Mouse (Mus musculus) kidney, postnatal 14 days (tissue): ENCODE results near the gene Tbca.

Experiments used
- DNase-seq: peaks from one replicate; pipeline ENCODE4 v3.0.0; 2022; ENCODE audit warnings: mixed read lengths

The Tbca gene

GRCm38 (mm10) chr13:94788771-94789649 is at the start of gene Tbca:
TSS of gene Tbca (plus strand) at chr13:94788910.
- DNase-seq = peak; percentile 94

DNA sequence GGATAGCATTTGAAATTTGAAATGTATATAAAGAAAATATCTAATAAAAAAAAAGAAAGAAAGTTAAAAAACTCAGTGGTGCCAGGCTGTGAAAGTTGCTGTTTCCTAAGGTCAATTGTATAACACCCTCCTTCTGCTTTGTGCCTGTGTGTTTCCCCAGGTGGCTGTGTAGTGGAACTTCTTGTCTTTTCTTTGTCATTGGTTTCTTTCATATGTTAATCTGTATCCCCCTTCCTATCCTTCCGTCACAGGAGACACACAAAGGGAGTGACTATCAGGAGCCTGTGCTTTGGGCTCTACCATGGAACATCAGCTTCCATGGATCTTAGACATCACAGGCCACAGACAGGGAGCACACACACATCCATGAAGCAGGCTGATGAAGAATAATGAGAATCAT is 43.5 kb upstream of the Tbca start:
- no peak for DNase-seq

DNA sequence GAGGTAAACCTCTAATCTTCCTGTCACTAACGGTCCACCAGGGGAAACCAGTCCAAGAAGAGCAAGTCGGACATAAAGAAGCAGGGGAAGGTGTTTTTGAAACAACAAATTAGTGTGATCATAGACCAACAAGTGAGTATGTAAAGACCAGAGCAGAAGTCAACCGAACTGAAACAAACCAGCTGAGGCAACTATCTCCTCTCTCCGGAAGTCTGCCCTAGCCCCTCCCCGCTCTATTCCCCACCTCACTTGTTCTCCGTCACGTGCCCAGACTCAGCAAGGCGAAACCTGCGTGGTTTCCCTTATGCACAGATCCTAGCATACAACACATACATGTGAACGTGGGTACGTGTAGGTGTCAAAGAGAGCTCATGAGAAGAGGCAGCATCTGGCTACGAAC is 22.9 kb upstream of the Tbca start:
- no peak for DNase-seq

GRCm38 (mm10) chr13:94768460-94769154 is 20.1 kb upstream of the Tbca start:
- DNase-seq = no peak

GRCm38 (mm10) chr13:94769155-94769470 is 19.6 kb upstream of the Tbca start:
- DNase-seq = no peak

DNA sequence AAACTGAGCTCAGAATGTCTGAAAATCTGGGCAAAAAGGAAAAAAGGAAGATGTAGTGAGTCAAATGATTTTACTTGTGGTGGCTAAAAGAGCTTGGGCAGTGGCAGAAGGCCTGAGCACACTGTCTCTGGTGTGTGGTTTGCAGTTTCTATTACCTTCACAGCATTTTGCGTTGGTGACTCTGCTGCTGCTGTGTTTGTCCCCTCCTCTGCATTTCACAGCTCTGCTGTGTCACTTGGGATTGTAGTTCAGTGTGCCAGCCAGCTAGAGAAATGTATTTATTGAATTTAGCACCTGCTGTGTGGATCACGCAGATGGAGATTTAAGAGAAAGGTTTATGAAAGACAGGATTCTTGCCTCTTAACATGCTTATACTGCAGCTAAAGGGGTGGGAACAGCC is 1.8 kb upstream of the Tbca start:
- no peak for DNase-seq

- DNase-seq = no peak
Measured at GRCm38 (mm10) chr13:94794689-94795088, 6.0 kb downstream of the Tbca start.

DNA sequence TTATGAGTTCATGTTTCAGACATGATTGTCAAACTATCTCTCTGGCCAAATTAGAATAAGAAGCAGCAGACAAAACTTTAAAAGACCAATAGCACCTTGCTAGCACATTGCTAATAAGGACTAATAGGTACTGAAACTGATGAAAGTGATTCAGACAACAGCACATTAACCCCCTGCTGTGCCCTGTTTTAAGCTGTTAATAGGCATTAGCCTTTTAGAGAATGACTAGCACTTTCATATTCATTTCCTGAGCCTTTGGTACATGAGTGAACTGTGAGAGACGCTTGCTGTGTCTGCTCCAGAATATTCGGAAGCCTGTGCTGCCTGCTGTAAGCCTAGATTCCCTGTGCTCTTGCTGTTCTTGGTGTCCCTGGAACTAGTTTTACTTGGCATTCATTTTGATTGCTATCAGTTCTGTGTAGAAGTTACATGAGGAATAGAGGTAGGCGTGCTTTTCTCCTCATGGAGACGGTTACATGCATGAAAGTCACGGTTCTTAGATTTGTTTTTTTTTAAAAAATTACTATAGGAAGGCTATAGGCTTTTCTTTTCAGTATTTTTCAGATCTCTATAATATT is 14.9 kb downstream of the Tbca start:
- DNase-seq = no peak

GRCm38 (mm10) chr13:94806315-94807179 is 17.8 kb downstream of the Tbca start:
- no peak for DNase-seq

- no peak for DNase-seq
Measured at GRCm38 (mm10) chr13:94808596-94808995, 19.9 kb downstream of the Tbca start.

DNA sequence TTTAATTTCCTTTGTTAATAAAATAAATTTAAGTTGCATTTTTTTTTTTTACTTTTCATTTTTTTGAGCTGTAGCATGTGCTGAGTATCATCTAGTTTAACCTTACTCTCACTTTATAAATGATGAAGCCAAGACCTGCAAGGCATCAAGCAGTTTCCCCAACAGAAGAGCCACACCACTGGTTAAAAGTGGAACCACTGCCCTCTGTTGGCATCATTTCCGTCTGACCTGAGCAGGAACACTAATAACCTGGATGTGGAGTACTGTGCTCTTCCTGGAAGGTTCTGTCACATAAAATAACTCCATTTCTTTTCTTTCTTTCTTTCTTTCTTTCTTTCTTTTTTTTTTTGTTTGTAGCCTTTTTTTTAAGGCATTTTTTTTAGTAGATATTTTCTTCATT is 21.0 kb downstream of the Tbca start:
- DNase-seq = peak; percentile 17

DNA sequence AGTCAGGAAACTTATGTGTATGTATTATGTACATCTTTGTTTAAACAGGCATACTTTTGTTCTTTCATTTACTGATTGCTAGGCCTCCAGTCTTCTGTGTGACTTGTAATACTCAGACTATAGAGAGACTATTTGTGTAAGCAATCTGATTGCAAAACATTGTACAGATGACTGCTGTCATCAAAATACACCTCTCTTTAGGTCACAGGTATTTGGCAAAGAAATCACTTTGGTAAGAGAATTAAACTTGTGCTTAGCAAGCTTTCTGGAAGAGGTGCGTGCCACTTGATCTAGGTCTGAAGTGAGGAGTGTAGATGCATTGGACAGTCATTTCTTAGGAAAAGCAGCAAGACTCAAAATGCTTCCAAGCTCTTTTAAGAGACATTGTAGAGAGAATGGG is 22.7 kb downstream of the Tbca start:
- DNase-seq = no peak

DNA sequence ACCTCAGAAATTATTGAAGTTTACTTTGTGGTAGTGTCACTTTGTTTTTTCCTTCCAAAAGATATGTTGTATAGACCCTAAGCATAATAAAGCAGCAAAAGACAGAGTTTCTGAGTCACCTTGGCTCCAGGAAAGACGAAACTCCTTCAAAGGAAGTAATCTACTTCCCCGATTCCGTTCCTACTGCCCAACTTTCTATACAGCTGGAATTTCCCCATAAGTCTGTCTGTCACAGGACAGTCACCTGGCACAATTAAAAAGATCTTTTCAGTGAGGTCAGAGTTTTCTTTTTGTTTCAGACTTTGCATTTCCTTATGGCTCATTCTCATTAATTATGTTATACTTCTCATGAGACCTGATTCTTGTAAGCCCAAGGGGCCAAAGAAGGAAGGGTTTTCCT is 25.1 kb downstream of the Tbca start:
- DNase-seq = no peak

DNA sequence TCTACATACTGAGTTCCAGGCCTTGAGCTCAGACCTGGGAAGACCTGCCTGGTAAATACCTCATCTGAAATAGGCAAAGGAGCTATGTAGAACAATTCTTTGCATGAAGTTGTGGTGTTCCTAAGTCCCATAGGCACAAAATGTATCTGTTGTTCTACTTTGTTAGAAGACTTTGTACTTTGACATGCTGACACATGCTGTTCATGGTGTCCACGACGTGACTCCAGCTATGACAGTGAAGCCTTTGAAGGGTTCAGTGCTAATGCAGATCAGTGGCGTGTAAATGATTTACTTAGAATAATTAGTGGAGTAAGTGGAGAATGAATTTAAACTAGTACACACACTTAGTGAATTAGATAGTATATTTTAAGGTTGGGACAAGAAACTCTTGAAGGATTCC is 31.8 kb downstream of the Tbca start:
- peak; percentile 33 for DNase-seq

DNA sequence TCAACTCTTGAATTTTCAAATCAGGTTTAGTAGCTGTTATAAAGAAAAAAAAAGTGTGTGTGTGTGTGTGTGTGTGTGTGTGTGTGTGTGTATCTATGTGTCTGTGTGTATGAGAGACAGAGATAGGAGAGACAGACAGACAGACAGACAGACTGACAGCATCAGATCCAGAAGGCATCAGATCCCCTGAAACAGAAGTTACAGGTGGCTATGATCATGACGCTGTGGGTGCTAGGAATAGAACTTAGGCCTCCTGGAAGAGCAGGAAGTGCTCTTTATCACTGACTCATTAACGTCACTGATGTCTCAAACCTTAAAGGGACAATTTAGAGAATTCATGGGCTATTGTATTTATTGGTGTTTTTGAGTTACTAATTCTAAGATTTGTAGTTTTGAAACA is 32.2 kb downstream of the Tbca start:
- no peak for DNase-seq

- no peak for DNase-seq
Measured at GRCm38 (mm10) chr13:94826389-94826788, 37.7 kb downstream of the Tbca start.

DNA sequence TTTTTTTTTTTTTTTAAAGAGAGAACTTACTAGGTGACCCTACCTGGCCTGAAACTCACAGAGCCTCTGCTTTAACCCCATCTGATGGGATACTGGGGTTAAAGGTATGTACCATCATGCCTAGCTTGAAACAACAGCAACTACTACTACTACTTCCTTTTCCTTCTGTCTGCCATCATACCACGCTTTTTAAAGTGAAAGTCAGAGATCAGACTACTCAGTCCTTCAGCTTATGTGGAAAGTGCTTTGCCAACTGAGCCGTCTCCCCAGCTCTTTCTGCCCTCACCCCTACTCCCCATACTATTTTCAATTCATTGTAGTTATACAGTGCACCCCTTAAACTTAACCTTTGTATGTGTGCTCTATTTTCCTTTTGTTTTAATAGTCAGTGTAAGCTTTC is 38.3 kb downstream of the Tbca start:
- no peak for DNase-seq

DNA sequence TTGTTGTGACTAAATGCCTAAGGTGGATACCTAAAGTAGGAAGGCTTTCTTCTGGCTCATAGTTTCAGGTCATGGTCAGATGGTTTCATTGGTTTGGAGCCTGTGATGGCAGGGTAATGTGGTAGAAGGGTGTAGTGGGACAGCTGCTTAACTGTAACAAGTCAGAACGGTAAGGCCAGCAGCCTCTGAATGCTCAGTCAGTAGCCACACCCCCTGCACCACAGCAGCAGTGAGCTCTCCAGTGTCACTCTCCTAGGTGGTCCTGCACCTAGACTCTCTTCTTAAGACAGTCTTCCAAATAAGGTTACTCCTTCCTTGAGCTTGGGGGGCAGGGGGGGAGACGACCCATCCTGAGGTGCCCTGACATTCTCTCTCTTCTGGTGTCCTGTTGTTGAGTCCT is 39.1 kb downstream of the Tbca start:
- no peak for DNase-seq

DNA sequence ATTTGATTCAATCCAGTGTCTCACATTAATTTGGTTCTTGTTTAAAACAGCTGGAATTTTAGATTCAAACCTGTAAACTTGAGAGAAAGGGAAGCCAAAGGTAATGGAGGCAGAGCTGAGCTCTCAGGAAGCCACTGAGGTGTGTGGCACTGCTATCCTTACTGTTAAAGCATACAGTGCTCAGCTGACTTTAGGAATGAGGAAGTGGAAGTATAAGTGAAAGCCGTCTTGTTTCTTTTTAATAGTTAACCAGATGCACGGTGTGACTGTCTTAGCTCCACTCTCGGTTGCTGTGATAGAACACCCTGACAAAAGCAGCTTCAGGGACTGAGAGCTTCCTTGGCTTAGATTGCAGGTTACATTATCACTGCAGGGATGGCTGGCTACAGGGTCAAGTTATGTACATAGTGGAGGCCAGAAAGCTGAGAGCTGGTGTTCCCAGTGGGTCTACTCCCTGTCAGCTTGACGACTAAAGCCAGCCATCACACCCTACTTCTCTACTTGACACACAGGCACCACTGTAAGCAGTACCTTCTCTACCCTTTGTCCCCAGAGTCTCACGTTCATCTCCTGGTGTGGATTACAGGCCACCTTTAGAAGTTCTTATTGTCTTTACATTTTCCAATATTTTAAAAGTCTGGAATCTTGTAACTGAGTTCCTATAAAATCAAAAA is 49.5 kb downstream of the Tbca start:
- DNase-seq = peak; percentile 4

GRCm38 (mm10) chr13:94838756-94839337 is 50.1 kb downstream of the Tbca start:
- peak; percentile 6 for DNase-seq

DNA sequence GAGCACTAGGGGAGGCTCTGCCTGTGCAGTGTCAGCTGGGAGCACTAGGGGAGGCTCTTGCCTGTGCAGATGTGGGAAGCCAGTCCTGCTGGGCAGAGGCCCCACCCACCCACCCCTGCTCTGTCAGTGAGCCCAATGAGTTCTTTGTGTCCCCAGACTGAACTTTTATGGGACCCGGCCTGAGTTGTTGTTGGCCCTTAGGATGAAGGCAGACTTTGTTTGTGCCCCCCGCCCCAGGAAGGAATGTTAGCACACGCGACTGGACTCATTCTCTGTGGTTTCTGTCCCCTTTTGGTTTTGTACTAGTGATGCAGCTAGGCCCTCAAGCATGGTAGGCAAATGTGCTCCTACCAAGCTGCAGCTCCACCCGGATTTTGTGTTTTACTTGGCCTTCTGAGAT is 54.5 kb downstream of the Tbca start:
- no peak for DNase-seq

- DNase-seq = no peak
Measured at GRCm38 (mm10) chr13:94847870-94848269, 59.2 kb downstream of the Tbca start.
